Mouse (Mus musculus) liver, adult 2 months (tissue): ENCODE data around the gene Serinc3.

Experiments used
- CTCF ChIP-seq: fragments of 200-500 bp; IDR thresholded peaks from 2 replicates; pipeline ENCODE4 v1.5.1; 2011; ENCODE audit warnings: low read depth, low read length, control low read depth
- POLR2A ChIP-seq: fragments of 200-500 bp; IDR thresholded peaks from 2 replicates; pipeline ENCODE4 v1.6.1; 2011; ENCODE audit warnings: low read length, control low read depth; ENCODE audit not compliant: insufficient read depth; ENCODE audit errors: extremely low read depth

DNA sequence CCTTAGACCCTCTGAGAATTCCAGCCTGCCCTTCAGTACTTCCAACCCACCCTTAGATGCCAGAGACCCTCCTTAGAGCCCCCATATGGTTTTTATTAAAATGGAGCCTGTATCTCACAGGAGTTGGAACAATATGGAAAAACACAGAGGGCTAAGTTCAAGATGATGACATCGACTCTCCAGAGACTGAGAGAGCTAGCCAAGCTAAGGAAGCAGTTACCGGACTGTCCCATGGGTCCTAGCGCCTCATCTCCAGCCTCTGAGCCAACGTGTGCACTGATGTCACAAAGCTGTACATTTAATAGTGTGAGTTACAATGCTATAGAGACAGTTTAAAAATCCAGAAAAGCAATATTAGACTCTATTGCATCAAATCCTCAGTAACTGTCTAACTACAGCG lies 53.9 kb downstream of the Serinc3 start:
- no peak for TF ChIP-seq CTCF
- TF ChIP-seq POLR2A = no peak
